Mouse (Mus musculus) stomach, postnatal 0 days (tissue): ENCODE data around the gene Cdk12.

Experiments used
- CTCF ChIP-seq: IDR thresholded peaks from 2 replicates; pipeline ENCODE4 v1.5.1; 2016; ENCODE audit warnings: antibody characterized with exemption, low read depth, mild to moderate bottlenecking, moderate library complexity
- EP300 ChIP-seq: optimal IDR thresholded peaks from 2 replicates; pipeline ENCODE3; 2016; ENCODE audit warnings: antibody characterized with exemption

DNA sequence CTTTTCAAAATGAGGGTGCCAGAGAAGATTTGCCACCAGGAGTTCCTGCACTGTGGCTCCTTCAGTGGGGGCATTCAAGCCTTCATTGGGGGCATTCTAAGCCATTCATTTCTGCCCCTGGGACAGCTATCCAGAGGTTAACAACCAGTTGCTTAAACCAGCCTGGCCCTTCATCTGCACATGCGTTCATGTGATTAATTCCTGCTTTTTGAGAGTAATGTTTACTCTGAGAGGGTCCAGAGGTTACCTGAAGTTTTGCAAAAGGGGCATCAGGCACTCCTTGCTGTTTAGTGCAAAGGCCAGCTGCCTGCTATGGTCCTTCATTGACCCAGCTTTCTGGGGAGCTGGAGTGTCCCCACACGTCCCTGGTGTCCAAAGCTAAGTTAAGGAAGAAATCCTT is 94.1 kb downstream of the Cdk12 start:
- TF ChIP-seq CTCF (no peak), EP300 (no peak)
